Mouse (Mus musculus) ovary, postnatal 10 days (tissue): ENCODE data around the gene Noxo1.
"Not testable (repeated sequence)": the region's sequence is repeated elsewhere in the genome, so short reads cannot be mapped to it uniquely, and the experiment has no call there.

ENCODE experiments used
- DNase-seq: peaks from one replicate; pipeline ENCODE4 v3.0.0; 2022; ENCODE audit warnings: low spot score

Gene Noxo1

DNA sequence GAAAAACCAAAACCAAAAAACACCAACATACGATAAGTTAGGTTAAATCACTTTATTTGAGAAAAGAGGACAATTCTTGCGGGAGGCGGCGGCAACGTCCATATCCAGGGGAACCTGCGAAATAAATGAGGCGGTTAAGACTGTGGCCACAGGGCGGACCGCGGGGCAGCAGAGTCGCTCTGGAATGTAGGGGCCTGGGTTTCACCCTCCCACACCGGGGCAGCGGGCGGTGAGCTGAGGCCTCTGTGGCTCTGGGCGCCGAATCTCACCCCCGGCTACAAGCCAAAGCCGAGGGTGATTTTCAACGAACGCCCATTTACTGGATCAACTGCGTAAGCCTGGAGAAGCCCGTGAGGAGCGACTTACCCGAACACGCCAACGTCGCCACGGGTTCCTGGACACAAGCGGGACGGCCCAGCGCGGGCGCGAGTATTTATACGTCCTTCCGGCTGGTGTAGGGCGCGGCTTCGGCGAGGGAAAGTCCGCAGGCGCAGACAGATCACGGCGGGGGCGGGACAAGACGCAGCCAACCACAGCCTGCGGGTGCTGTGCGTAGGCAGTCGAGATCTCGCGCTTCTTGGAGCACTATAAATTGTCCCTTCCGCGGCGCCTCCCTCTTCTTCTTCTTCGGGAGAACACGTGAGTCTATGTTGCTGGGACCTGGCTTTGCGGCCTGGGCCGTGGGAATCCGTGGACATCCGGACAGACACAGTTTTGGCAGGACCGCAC is 23.6 kb downstream of the Noxo1 start:
- peak; percentile 92 for DNase-seq

DNA sequence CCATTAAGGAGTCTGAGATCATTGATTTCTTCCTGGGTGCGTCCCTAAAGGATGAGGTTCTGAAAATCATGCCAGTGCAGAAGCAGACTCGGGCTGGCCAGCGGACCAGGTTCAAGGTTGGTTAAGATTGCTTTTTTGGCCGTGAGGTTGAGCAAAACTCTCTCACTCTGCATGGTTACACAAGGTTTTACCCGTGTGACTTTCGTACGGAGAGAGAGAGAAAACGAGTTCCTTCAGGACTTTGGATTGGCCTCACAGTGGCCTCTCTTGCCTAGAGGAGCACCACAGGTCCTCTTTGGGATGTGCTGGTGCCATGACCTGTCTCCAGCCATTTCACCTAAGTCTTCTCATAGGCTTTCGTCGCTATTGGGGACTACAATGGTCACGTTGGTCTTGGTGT is 24.6 kb downstream of the Noxo1 start:
- not testable (repeated sequence) for DNase-seq

- not testable (repeated sequence) for DNase-seq
Observed at GRCm38 (mm10) chr17:24721383-24721955, 25.4 kb downstream of the Noxo1 start.

DNA sequence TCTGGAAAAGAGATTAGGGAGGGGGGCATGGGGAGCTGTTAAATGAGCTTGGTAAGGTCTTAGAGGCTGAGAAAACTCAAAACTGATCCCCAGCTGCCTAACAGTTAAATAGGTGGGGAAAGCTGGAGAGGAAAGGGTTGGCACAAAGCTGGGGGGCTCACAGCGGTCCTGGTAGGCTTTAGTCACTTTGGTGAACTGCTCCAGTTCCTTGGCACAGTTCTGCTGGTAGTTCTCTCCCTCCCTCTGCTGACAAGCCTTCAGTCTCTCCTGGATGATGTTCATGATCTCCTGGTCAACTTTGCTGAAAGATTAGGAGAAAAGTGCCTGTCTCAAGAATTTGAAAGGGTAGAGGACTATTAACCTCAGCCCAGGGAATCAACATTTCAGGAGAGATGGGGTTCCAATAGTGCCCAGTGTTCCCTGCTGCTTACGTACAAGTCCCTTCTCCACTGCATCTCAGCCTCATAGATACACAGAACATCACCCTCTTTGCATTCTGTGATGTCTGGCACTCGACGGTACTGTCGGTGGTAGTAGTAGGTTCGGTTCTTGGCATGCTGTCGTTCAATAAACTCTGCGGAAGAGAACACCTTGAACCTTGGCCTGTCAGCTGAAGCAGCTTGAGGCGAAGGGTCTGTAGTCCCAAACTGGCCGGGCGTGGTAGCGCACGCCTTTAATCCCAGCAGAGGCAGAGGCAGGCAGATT is 26.3 kb downstream of the Noxo1 start:
- no peak for DNase-seq

- DNase-seq: no peak
Observed at GRCm38 (mm10) chr17:24723122-24723880, 27.3 kb downstream of the Noxo1 start.

DNA sequence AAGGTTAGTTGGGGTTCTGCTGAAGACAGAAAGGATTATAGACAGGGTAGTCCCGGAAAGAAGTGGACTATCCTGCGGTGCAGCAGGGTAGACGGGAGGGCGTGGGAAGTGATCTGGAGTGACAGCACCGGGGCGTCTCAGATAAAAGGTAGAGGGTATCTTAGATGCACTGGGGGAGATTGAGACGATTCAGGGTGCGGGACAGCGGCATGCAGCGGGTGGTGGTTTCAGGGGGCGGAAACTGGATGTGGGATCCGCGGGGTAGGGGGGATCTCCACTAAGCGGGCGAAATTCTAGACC is 27.8 kb downstream of the Noxo1 start:
- DNase-seq: no peak

DNA sequence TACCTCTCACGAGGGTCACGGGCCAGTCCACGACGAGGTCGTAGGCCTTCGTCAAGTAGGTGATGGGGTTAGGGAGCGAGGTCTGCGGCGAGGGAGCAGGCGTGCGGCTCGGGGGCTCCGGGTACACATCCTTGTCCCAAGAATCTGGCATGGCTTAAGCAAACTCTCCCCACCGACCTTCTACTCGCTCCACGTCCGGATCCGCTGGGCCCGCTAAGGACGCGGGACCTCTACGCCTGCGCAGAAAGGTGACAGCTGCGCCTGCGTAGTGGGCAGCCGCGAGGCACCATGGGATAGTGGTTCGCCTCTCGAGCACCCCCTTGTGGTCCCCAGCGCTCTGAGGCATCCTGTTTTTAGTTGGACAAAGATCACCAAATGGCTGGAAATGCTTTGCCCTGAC is 28.1 kb downstream of the Noxo1 start, which contains the start of gene Ndufb10:
Gene Ndufb10 (minus strand): TSS at position 295 of the 400 bp plus-strand sequence.
- DNase-seq: peak; percentile 97

- no peak for DNase-seq
Observed at GRCm38 (mm10) chr17:24725637-24726390, 29.8 kb downstream of the Noxo1 start.

GRCm38 (mm10) chr17:24727618-24728017 is 31.6 kb downstream of the Noxo1 start, which contains the start of gene Rpl3l:
Gene Rpl3l, plus strand, starts transcription at chr17:24727820.
- DNase-seq: no peak

DNA sequence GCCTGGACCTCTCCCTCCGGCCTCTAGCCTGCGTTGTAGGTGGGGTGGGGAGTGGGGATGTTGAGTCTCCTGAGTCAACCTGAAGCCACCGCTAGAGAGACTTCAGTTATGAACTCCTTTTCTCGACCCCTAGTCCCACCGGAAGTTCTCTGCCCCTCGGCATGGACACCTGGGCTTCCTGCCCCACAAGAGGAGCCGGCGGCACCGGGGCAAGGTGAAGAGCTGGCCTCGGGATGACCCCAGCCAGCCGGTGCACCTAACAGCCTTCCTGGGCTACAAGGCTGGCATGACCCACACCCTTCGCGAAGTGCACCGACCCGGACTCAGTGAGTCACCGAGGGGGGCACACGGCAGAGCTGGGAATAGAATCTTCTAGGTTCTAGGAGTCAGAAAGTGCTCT is 32.1 kb downstream of the Noxo1 start:
- DNase-seq: no peak

DNA sequence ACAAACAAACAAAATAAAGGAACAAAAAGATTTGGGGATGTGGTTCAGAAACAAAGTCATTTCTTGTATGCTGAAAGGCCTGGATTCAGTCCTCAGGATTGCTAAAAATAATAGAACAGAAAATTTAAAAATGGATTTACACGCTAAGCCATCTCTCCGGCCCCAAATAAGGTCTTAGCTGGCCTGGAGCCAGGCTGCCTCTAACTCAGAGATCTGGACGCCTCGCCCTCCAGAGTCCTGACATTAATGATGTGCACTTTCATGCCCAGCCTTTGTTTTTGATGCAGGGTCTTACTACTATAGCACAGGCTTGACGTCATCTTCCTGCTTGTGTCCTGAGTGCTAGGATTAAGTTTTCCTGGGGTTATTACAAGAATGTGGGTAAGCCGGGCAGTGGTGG is 33.0 kb downstream of the Noxo1 start:
- no peak for DNase-seq

DNA sequence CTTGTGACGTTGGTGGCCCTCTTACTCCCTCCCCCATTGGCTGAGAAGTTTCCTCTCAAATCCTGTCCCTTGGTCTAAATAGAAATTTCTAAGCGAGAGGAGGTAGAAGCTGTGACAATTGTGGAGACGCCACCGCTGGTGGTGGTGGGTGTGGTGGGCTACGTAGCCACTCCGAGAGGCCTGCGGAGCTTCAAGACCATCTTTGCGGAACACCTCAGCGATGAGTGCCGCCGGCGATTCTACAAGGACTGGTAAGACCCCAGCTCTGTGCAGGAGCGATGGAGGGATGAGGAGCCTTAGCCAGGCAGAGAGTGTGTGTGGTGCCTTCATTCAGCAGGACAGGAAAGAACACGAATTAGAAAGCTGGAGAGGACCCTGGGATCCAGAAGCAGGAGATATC is 34.8 kb downstream of the Noxo1 start:
- DNase-seq: no peak

- DNase-seq: no peak
Observed at GRCm38 (mm10) chr17:24732233-24732935, 36.4 kb downstream of the Noxo1 start.

GRCm38 (mm10) chr17:24733434-24734050 is 37.5 kb downstream of the Noxo1 start:
- DNase-seq: no peak

GRCm38 (mm10) chr17:24734513-24734912 is 38.5 kb downstream of the Noxo1 start:
- no peak for DNase-seq

DNA sequence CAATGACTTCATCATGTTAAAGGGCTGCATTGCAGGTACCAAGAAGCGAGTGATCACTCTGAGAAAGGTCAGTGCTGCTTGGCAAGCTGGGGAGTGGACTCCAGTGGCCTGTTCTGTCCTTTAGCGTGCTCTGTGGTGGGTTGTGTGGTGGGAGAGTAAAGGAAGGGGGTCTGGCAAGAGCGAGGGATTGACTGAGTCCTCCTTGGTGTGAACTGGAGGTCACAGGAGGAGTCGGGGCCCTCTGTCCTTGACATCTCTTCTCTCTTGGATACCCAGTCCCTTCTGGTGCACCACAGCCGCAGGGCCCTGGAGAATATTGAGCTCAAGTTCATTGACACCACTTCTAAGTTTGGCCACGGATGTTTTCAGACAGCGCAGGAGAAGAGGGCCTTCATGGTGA is 39.4 kb downstream of the Noxo1 start:
- DNase-seq: no peak

DNA sequence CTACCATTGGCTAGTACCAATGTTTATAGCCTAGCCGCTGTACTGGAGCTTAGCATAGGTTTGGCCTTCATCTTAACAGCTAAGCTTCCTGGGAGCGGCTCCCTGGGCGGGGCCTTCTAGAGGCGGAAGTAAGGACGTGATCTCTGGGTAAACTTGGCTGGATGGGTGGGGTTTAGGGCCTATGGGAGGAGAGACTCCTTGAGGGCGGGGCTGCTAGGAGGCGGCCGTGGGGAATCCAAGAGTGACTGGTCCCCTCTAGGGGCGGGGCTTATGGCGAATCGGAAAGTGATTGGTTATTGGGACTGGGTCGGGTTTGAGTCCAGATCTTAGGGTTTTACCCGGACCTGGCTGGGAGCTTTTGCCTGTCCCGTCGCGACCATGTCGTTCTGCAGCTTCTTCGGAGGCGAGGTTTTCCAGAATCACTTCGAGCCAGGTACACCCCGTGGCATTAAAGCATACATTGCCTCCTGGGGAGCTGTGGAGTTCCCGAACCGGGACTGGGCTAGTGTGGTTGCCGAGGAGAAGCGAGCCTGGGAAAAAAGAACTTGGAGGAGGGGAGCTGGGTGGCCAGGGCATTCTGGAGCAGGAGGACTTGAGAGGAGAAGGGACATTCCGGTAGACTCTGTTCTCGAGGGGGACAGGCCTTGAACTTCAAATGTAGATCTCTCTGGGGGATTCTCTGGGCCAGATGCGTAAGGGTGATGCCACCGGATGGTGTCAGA is 40.5 kb downstream of the Noxo1 start, which contains the start of gene Msrb1:
Gene Msrb1 (plus strand): TSS at position 313 of the 722 bp plus-strand sequence.
- DNase-seq: peak; percentile 79

- no peak for DNase-seq
Observed at GRCm38 (mm10) chr17:24737135-24737810, 41.2 kb downstream of the Noxo1 start.

DNA sequence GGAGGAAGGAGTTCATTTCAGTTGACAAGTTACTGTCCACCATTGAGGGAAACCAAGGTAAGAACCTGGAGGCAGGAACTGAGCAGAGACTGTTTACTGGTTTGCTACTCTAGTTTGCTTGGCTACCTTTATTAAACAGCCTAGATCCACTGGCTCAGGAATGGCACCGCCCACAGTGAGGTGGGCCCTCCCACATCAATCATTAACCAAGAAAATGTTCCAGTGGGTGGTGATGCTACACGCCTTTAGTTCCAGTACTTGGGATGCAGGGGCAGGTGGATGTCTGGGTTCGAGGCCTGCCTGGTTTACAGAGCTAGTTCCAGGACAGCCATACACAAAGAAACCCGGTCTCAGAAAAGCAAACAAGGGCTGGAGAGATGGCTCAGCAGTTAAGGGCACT is 42.2 kb downstream of the Noxo1 start:
- DNase-seq: no peak
